Comparison of ENCODE assay signal across 10 mouse cellular contexts in genomic region chr19:5083961-5084833, GRCm38 (mm10). TPM values are rescaled to one million over a fixed set of nuclear protein-coding genes. Genes with fewer than 3 reads are reported as not detected.
A peak's percentile ranks its signal among the peaks of the same experiment; 100 is the strongest.
DNase-seq lines count a peak whose midpoint lies in the region; ATAC-seq and TF ChIP-seq lines count a peak whose summit lies in the region.
"Had no signal": no experiment of that assay in that cellular context is flagged by ENCODE, and none has a peak within 500 bp of the region (broad histone marks: within the 10 kb centered on the region; RNA-seq: fewer than 3 reads in every experiment).

No protein-coding gene starts in this region.

- no peak for DNase-seq in heart, adult 18-20 months
- DNase-seq in hindbrain, embryonic 11.5 days (ENCODE audit: low spot score): no peak
- DNase-seq in Muller cell, postnatal 12 days (ENCODE audit: inconsistent ontology term): no peak
- no peak for DNase-seq in spleen, postnatal 10 days (ENCODE audit: low spot score in 2 of 2)
- DNase-seq in ovary, postnatal 14 days (ENCODE audit: low spot score): no peak
- DNase-seq: adrenal gland, postnatal 36 days had no signal

- H3K27ac ChIP-seq in heart, embryonic 11.5 days (ENCODE audit: low read depth, low read length): no peak overlapping the region
- H3K27ac ChIP-seq in ES-Bruce4 (ENCODE audit: insufficient read depth, low read length): no peak overlapping the region
- no peak overlapping the region for H3K27ac ChIP-seq in hindbrain, embryonic 11.5 days (ENCODE audit: low read depth, low read length)
- H3K27ac ChIP-seq in midbrain, embryonic 13.5 days: no peak overlapping the region
- H3K27ac ChIP-seq: liver, embryonic 14.5 days had no signal

- no peaks in the 10 kb centered on the region for H3K36me3 ChIP-seq in heart, embryonic 11.5 days (ENCODE audit: control insufficient read depth, insufficient read depth, low read length)
- no peaks in the 10 kb centered on the region for H3K36me3 ChIP-seq in ES-Bruce4 (ENCODE audit: control insufficient read depth, insufficient read depth, low read length, poor library complexity, severe bottlenecking)
- no peaks in the 10 kb centered on the region for H3K36me3 ChIP-seq in hindbrain, embryonic 11.5 days (ENCODE audit: control insufficient read depth, insufficient read depth, low read length)
- H3K36me3 ChIP-seq in midbrain, embryonic 13.5 days: no peaks in the 10 kb centered on the region

- H3K27me3 ChIP-seq in heart, embryonic 11.5 days (ENCODE audit: control insufficient read depth, insufficient read depth, low read length): peaks cover 68% of the 10 kb centered on the region
- no peaks in the 10 kb centered on the region for H3K27me3 ChIP-seq in ES-Bruce4 (ENCODE audit: control insufficient read depth, insufficient read depth, low read length, poor library complexity, severe bottlenecking)
- H3K27me3 ChIP-seq in hindbrain, embryonic 11.5 days (ENCODE audit: control insufficient read depth, insufficient read depth, low read length): peaks cover 53% of the 10 kb centered on the region
- peaks cover 72% of the 10 kb centered on the region for H3K27me3 ChIP-seq in midbrain, embryonic 13.5 days

- peak overlapping the region; percentile 80 for H3K4me2 ChIP-seq in heart, embryonic 11.5 days
- H3K4me2 ChIP-seq in hindbrain, embryonic 11.5 days (replicated peaks; ENCODE audit: low read depth, low read length): no peak overlapping the region
- peak overlapping the region; percentile 76 for H3K4me2 ChIP-seq in midbrain, embryonic 13.5 days (replicated peaks)

- 54% methylated on average over 3 of the region's 3 CpGs for WGBS in heart, embryonic 11.5 days (ENCODE audit: insufficient replicate concordance)
- 70% methylated on average over 3 of the region's 3 CpGs for WGBS in hindbrain, embryonic 11.5 days
- WGBS in midbrain, embryonic 13.5 days: 83% methylated on average over 3 of the region's 3 CpGs

- no peak for TF ChIP-seq CTCF in ES-Bruce4 (IDR thresholded peaks at IDR 0.05; ENCODE audit: low read depth, low read length)

- peaks cover 15% of the 10 kb centered on the region for H3K4me1 ChIP-seq in heart, embryonic 11.5 days (ENCODE audit: control insufficient read depth, insufficient read depth, low read length)
- H3K4me1 ChIP-seq in ES-Bruce4 (ENCODE audit: control insufficient read depth, insufficient read depth, low read length): no peaks in the 10 kb centered on the region
- peaks cover 7% of the 10 kb centered on the region for H3K4me1 ChIP-seq in hindbrain, embryonic 11.5 days (replicated peaks; ENCODE audit: control insufficient read depth, insufficient read depth, low read length)
- H3K4me1 ChIP-seq in midbrain, embryonic 13.5 days (replicated peaks): peaks cover 25% of the 10 kb centered on the region

- TF ChIP-seq EP300 in ES-Bruce4 (IDR thresholded peaks at IDR 0.05; ENCODE audit: insufficient read depth, low read depth, low read length): no peak

- peak overlapping the region; percentile 50 for H3K4me3 ChIP-seq in heart, embryonic 11.5 days (ENCODE audit: low read depth, low read length)
- peak overlapping the region; percentile 68 for H3K4me3 ChIP-seq in ES-Bruce4 (ENCODE audit: low read depth, low read length)
- H3K4me3 ChIP-seq in hindbrain, embryonic 11.5 days (ENCODE audit: low read depth, low read length): peak overlapping the region; percentile 40
- peak overlapping the region; percentile 50 for H3K4me3 ChIP-seq in midbrain, embryonic 13.5 days (replicated peaks)

- H3K9me3 ChIP-seq in heart, embryonic 11.5 days (replicated peaks; ENCODE audit: control insufficient read depth, low read length): no peaks in the 10 kb centered on the region
- no peaks in the 10 kb centered on the region for H3K9me3 ChIP-seq in ES-Bruce4 (replicated peaks; ENCODE audit: control insufficient read depth, insufficient read depth, low read length, poor library complexity, severe bottlenecking)
- H3K9me3 ChIP-seq in hindbrain, embryonic 11.5 days (ENCODE audit: control insufficient read depth, low read length): no peaks in the 10 kb centered on the region
- H3K9me3 ChIP-seq in midbrain, embryonic 13.5 days: no peaks in the 10 kb centered on the region

- no peak overlapping the region for H3K9ac ChIP-seq in heart, embryonic 11.5 days (ENCODE audit: low read depth, low read length)
- H3K9ac ChIP-seq in ES-Bruce4 (ENCODE audit: low read depth, poor library complexity, severe bottlenecking): no peak overlapping the region
- H3K9ac ChIP-seq in hindbrain, embryonic 11.5 days (ENCODE audit: low read depth, low read length): no peak overlapping the region
- no peak overlapping the region for H3K9ac ChIP-seq in midbrain, embryonic 13.5 days (replicated peaks)
- H3K9ac ChIP-seq: liver, embryonic 14.5 days had no signal

- TF ChIP-seq POLR2A in ES-Bruce4 (IDR thresholded peaks at IDR 0.05; ENCODE audit: insufficient read depth, low read length): no peak

- no peak for ATAC-seq in heart, embryonic 11.5 days (replicated peaks; ENCODE audit: insufficient number of reproducible peaks, low FRiP score, low TSS enrichment)
- no peak for ATAC-seq in hindbrain, embryonic 11.5 days (ENCODE audit: low FRiP score)
- no peak for ATAC-seq in midbrain, embryonic 13.5 days

RNA-seq across cellular contexts. Expression of gene Tmem151a, which starts 1.1 kb away (rescaled TPM):
- 4.6 and 4.7 TPM in 2 replicates for polyA plus RNA-seq in heart, embryonic 11.5 days (2014; fragmentation: Nextera tagmentation; extraction: Ambion mirVana)
- 1 to 10 TPM; 1.6 to 2.3 TPM for total RNA-seq in heart, adult 18-20 months (2021)
- polyA plus RNA-seq in ES-Bruce4 (2011; ENCODE audit: insufficient read depth, insufficient read length, low read depth, missing spikeins): 6.2 and 8.3 TPM in 2 replicates
- 1.6 and 1.8 TPM in 2 replicates for polyA plus RNA-seq in hindbrain, embryonic 11.5 days (2014; fragmentation: Nextera tagmentation; extraction: Ambion mirVana)
- polyA plus RNA-seq in midbrain, embryonic 13.5 days (2015; fragmentation: Nextera tagmentation; extraction: Ambion mirVana): 3.7 and 4.4 TPM in 2 replicates

RNA-seq across cellular contexts. Expression of gene Yif1a, which starts 4.1 kb away (rescaled TPM):
- polyA plus RNA-seq in heart, embryonic 11.5 days (2014; fragmentation: Nextera tagmentation; extraction: Ambion mirVana): 102 and 103 TPM in 2 replicates
- total RNA-seq in heart, adult 18-20 months (2021): 100 to 1,000 TPM in 1 of 2 experiments, 10 to 100 TPM in 1; 97.6 to 104 TPM
- 40.6 and 47.3 TPM in 2 replicates for polyA plus RNA-seq in ES-Bruce4 (2011; ENCODE audit: insufficient read depth, insufficient read length, low read depth, missing spikeins)
- 75.6 and 81.3 TPM in 2 replicates for polyA plus RNA-seq in hindbrain, embryonic 11.5 days (2014; fragmentation: Nextera tagmentation; extraction: Ambion mirVana)
- polyA plus RNA-seq in midbrain, embryonic 13.5 days (2015; fragmentation: Nextera tagmentation; extraction: Ambion mirVana): 57.1 and 59.0 TPM in 2 replicates

RNA-seq across cellular contexts. Expression of gene Cnih2, which starts 14.1 kb away (rescaled TPM):
- polyA plus RNA-seq in heart, embryonic 11.5 days (2014; fragmentation: Nextera tagmentation; extraction: Ambion mirVana): 8.4 TPM in 2 replicates
- under 1 TPM in 1 of 2 experiments, not detected in 1; 0.31 TPM for total RNA-seq in heart, adult 18-20 months (2021)
- polyA plus RNA-seq in ES-Bruce4 (2011; ENCODE audit: insufficient read depth, insufficient read length, low read depth, missing spikeins): 3.3 and 3.7 TPM in 2 replicates
- 126 and 128 TPM in 2 replicates for polyA plus RNA-seq in hindbrain, embryonic 11.5 days (2014; fragmentation: Nextera tagmentation; extraction: Ambion mirVana)
- polyA plus RNA-seq in midbrain, embryonic 13.5 days (2015; fragmentation: Nextera tagmentation; extraction: Ambion mirVana): 321 and 357 TPM in 2 replicates

RNA-seq across cellular contexts. Expression of gene Cd248, which starts 16.3 kb away (rescaled TPM):
- polyA plus RNA-seq in heart, embryonic 11.5 days (2014; fragmentation: Nextera tagmentation; extraction: Ambion mirVana): 24.2 and 27.3 TPM in 2 replicates
- 1 to 10 TPM; 6.9 to 7.4 TPM for total RNA-seq in heart, adult 18-20 months (2021)
- polyA plus RNA-seq in ES-Bruce4 (2011; ENCODE audit: insufficient read depth, insufficient read length, low read depth, missing spikeins): 3.1 and 3.7 TPM in 2 replicates
- 26.8 and 27.9 TPM in 2 replicates for polyA plus RNA-seq in hindbrain, embryonic 11.5 days (2014; fragmentation: Nextera tagmentation; extraction: Ambion mirVana)
- polyA plus RNA-seq in midbrain, embryonic 13.5 days (2015; fragmentation: Nextera tagmentation; extraction: Ambion mirVana): 11.0 and 15.2 TPM in 2 replicates

RNA-seq across cellular contexts. Expression of gene Rab1b, which starts 22.7 kb away (rescaled TPM):
- 211 and 225 TPM in 2 replicates for polyA plus RNA-seq in heart, embryonic 11.5 days (2014; fragmentation: Nextera tagmentation; extraction: Ambion mirVana)
- 100 to 1,000 TPM; 190 to 204 TPM for total RNA-seq in heart, adult 18-20 months (2021)
- 70.5 and 75.3 TPM in 2 replicates for polyA plus RNA-seq in ES-Bruce4 (2011; ENCODE audit: insufficient read depth, insufficient read length, low read depth, missing spikeins)
- 217 and 230 TPM in 2 replicates for polyA plus RNA-seq in hindbrain, embryonic 11.5 days (2014; fragmentation: Nextera tagmentation; extraction: Ambion mirVana)
- polyA plus RNA-seq in midbrain, embryonic 13.5 days (2015; fragmentation: Nextera tagmentation; extraction: Ambion mirVana): 238 and 242 TPM in 2 replicates

Comparison
In these comparisons a context has a peak if more than half of its experiments do, and no peak if none do; other contexts are left out.
1. RNA of gene Cnih2, which starts 14.1 kb away (polyA plus RNA-seq): 321 to 357 TPM in midbrain, embryonic 13.5 days and 126 to 128 TPM in hindbrain, embryonic 11.5 days; 8.4 TPM in heart, embryonic 11.5 days and 3.3 to 3.7 TPM in ES-Bruce4; every median in the first group is over 10 times any median in the second.
2. Peak in every context shown above with its lines, with median percentiles within 50 percentile points of each other: H3K4me3 ChIP-seq.